Mouse (Mus musculus) forebrain, postnatal 0 days (tissue): Measurements from ENCODE around the gene Nedd4. TPM values are rescaled to one million over a fixed set of nuclear protein-coding genes. Genes with fewer than 3 reads are reported as not detected.

Experiments
- ATAC-seq: fragments of 200-750 bp; cut with Nextera tagmentation; 2 replicates; pipeline ENCODE4 v1.8.0; 2017; ENCODE audit warnings: mild to moderate bottlenecking, moderate library complexity
- DNase-seq: peaks from one replicate; pipeline ENCODE4 v3.0.0-alpha.2; 2015
- H3K27ac ChIP-seq: fragments of 300-500 bp; sonication (generic); 2 replicates; pipeline ENCODE4 v1.5.1; 2014; ENCODE audit warnings: low read depth, mild to moderate bottlenecking, antibody characterized with exemption, low read length, moderate library complexity, mixed read lengths
- H3K27me3 ChIP-seq: fragments of 300-500 bp; sonication (generic); 2 replicates; pipeline ENCODE4 v1.6.1; 2014; ENCODE audit warnings: mild to moderate bottlenecking, low read length, mixed read lengths; ENCODE audit not compliant: insufficient read depth
- H3K36me3 ChIP-seq: fragments of 300-500 bp; sonication (generic); 2 replicates; pipeline ENCODE4 v1.6.1; 2014; ENCODE audit warnings: mild to moderate bottlenecking, moderate library complexity; ENCODE audit not compliant: insufficient read depth
- H3K4me1 ChIP-seq: fragments of 300-500 bp; sonication (generic); 2 replicates; pipeline ENCODE4 v1.6.1; 2014; ENCODE audit warnings: antibody characterized with exemption; ENCODE audit not compliant: insufficient read depth
- H3K4me2 ChIP-seq: fragments of 300-500 bp; sonication (generic); 2 replicates; pipeline ENCODE4 v1.6.1; 2014; ENCODE audit warnings: low read depth, mild to moderate bottlenecking, moderate library complexity
- H3K4me3 ChIP-seq: fragments of 300-500 bp; sonication (generic); 2 replicates; pipeline ENCODE4 v1.5.1; 2014; ENCODE audit warnings: low read depth, low read length, mixed read lengths
- H3K9ac ChIP-seq: fragments of 300-500 bp; sonication (generic); 2 replicates; pipeline ENCODE4 v1.6.1; 2014; ENCODE audit warnings: mild to moderate bottlenecking
- H3K9me3 ChIP-seq: fragments of 300-500 bp; sonication (generic); 2 replicates; pipeline ENCODE4 v1.6.1; 2016; ENCODE audit warnings: low read length
- CTCF ChIP-seq: sonication (generic); IDR thresholded peaks from 2 replicates; pipeline ENCODE4 v1.5.1; 2016; ENCODE audit warnings: antibody characterized with exemption, control low read depth, low read depth
- WGBS: fragments of 180-500 bp; shearing (Covaris S2); extraction: QIAGEN DNeasy Blood & Tissue Kit; methylation state at CpG from one replicate; pipeline ENCODE4 v1.1.7; 2014; 5-methylcytosine and 5-hydroxymethylcytosine counted together
- polyA plus RNA-seq: library from polyadenylated mRNA; unstranded; fragments of >200 nt; fragmentation: Nextera tagmentation; extraction: Ambion mirVana; gene quantifications from 2 replicates; pipeline ENCODE4 v1.2.1, GENCODE M21; 2015
- total RNA-seq: library from RNA; depleted of rRNA; stranded (reverse); fragments of >200 nt; gene quantifications from 2 replicates; pipeline ENCODE4 v1.2.3, GENCODE M21; 2014

Nedd4 gene
- total and polyA plus RNA-seq, 2 experiments from 2014 or later = 278 to 472 TPM

DNA sequence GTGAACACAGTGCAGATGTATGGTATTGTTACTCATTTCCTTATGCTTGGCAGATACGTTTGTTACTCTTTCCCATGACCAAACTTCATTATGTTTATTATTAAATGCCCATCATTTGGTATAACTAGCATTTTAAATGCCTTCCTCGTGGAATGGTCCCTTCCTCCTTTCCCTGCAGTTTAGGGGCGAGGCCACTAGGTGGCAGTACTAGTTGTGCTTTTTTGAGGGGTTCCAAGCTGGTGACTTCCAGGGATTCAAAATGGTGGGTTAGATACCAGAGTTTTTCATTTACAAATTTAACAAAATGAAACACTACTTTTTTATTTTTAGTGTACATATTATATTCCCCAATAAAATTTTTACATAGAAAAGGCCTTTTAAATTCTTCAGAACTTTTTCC, 71.8 kb downstream of the Nedd4 start:
- Histone ChIP-seq H3K27ac (no peak overlapping the region), H3K4me2 (no peak overlapping the region), H3K9ac (no peak overlapping the region), H3K4me1 (no peaks in the 10 kb centered on the region), H3K4me3 (no peak overlapping the region), H3K36me3 (peaks cover 74% of the 10 kb centered on the region), H3K9me3 (no peaks in the 10 kb centered on the region), H3K27me3 (no peaks in the 10 kb centered on the region)
- ATAC-seq (0 out of 2 replicates have a peak, but pooled peaks have one; percentile 23), DNase-seq (peak; percentile 74)
- TF ChIP-seq CTCF = peak; percentile 77
- 34% methylated on average over 3 of the region's 3 CpGs for WGBS

DNA sequence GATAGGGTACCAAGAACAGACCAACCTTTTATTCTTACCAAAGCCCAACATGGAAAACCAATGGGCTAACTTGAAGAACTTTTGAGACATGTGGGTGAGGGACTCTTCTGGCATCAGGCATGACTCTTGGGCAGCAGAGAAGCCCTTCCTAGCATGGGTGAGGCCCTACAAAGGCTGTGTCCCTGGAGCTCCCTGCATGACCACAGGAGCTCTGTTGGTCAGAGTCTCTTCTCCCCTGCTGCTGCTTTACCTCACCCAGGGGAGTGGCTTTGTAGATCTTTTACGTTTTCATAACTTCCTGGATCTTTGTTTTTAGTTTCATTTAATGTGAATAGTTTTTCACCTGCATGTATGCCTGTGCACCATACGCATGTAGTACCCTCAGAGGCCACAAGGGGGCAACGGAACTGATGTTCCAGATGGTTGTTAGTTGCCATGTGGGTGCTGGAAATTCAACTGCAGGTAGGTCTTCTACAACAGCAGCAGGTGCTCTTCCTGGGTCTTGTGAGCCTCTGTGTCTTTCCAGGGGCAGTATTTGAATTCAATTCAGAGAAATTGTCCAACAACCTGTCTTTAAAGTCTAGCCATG, 73.8 kb downstream of the Nedd4 start:
- Histone ChIP-seq H3K9ac (no peak overlapping the region), H3K4me3 (no peak overlapping the region), H3K27ac (no peak overlapping the region), H3K36me3 (peaks cover 80% of the 10 kb centered on the region), H3K4me1 (no peaks in the 10 kb centered on the region), H3K9me3 (no peaks in the 10 kb centered on the region), H3K27me3 (no peaks in the 10 kb centered on the region), H3K4me2 (no peak overlapping the region)
- no peak for ATAC-seq
- TF ChIP-seq CTCF = peak; percentile 75
- peak; percentile 46 for DNase-seq
- WGBS = 77% methylated on average over 3 of the region's 3 CpGs

DNA sequence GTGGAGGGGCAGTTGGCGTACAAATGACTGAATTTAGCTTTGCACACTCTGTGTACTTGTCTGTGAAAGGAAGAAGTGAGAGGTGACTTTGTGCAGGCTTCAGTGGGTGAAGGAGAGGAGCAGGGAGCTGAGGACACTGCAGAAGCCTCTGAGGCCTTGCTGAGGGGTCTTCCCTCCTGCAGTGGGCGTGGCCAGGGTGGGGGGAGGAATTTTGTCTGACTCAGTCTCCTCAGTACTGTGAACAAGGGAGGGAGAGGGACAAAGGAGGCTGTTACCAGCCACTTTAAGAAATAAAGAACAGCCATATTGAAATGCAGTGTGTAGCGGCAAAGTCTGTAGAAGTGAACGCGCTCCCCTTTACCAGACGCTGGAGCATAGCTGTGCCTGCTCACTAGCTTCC, 79.1 kb downstream of the Nedd4 start:
- 89% methylated on average over 6 of the region's 6 CpGs for WGBS
- H3K27ac ChIP-seq = no peak overlapping the region
- DNase-seq (no peak), ATAC-seq (no peak; the same call in 1 of the 2 replicates)
- H3K9ac ChIP-seq = no peak overlapping the region
- H3K4me3 ChIP-seq = no peak overlapping the region
- H3K9me3 ChIP-seq = no peaks in the 10 kb centered on the region
- H3K4me1 ChIP-seq = no peaks in the 10 kb centered on the region
- H3K36me3 ChIP-seq = peaks cover 94% of the 10 kb centered on the region
- TF ChIP-seq CTCF = no peak
- H3K27me3 ChIP-seq = no peaks in the 10 kb centered on the region
- no peak overlapping the region for H3K4me2 ChIP-seq

DNA sequence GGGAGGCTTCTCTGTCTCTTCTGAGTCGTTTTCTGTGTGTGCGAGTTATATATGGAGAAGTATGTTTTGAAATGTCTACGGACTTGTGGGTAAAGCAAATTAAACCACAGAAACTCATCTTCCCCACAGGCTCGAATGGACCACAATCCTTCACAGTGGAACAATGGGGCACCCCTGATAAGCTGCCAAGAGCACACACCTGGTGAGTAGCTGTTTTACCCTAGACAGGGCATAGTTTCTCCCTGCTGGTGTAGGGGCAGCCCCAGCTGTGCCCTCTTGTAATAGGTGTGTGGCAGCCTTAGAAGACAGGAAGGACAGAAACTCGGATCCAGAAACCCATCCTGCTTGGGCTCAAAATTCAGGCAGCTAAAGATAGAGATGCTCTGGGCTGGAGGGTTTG, 84.1 kb downstream of the Nedd4 start:
- DNase-seq = no peak
- Histone ChIP-seq H3K27me3 (no peaks in the 10 kb centered on the region), H3K9me3 (no peaks in the 10 kb centered on the region), H3K9ac (no peak overlapping the region), H3K4me2 (no peak overlapping the region), H3K36me3 (peaks cover 77% of the 10 kb centered on the region), H3K4me3 (no peak overlapping the region), H3K27ac (no peak overlapping the region), H3K4me1 (no peaks in the 10 kb centered on the region)
- no peak for TF ChIP-seq CTCF
- WGBS = 81% methylated on average over 5 of the region's 5 CpGs
- ATAC-seq = no peak

DNA sequence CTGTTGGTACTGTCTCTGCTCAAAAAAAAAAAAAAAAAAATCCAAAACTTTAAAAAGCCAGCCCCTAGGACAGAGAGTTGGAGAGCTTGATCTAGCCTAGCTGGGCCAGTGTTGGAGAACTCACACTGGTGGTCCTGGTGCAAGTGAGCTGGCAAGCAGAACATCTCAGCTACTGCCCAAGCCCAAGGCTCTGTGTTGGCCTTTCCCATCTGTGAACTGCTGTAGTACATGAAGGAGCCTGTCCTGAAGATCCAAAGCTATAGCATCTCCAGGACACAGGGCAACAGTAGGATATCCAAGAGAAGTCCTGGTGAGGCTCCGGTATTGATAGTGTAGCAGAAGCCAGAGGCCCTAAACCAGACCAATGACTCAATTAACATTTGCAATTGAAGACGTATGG, 88.1 kb downstream of the Nedd4 start:
- no peak overlapping the region for H3K4me3 ChIP-seq
- DNase-seq = no peak
- no peak for TF ChIP-seq CTCF
- no peaks in the 10 kb centered on the region for H3K27me3 ChIP-seq
- H3K27ac ChIP-seq = no peak overlapping the region
- H3K9ac ChIP-seq = no peak overlapping the region
- no peaks in the 10 kb centered on the region for H3K9me3 ChIP-seq
- ATAC-seq = 0 out of 2 replicates have a peak, but pooled peaks have one; percentile 9
- H3K36me3 ChIP-seq = peaks cover 39% of the 10 kb centered on the region
- H3K4me2 ChIP-seq = no peak overlapping the region
- WGBS = 54% methylated on average over 2 of the region's 2 CpGs
- no peaks in the 10 kb centered on the region for H3K4me1 ChIP-seq

DNA sequence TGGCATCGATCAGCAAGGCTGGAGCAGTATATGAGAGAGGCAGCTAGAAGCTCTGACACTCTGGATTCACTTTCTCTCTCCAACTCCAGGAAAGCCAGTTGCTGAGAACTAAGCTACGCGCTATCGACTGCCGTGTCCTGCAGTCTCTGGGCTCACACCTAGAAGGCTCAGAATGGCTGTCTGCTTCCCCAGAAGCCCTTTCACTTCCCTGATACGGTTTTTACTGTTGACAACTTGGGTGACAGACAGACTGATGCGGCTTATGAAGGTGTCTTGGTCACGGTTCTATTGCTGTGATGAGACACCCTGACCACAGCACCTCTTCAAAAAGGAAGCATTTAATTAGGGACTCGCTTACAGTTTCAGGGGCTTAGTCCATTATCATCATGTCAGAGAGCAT, 90.5 kb downstream of the Nedd4 start:
- Histone ChIP-seq H3K36me3 (peaks cover 15% of the 10 kb centered on the region), H3K27ac (no peak overlapping the region), H3K4me1 (no peaks in the 10 kb centered on the region), H3K9me3 (no peaks in the 10 kb centered on the region), H3K4me2 (no peak overlapping the region), H3K4me3 (no peak overlapping the region), H3K9ac (no peak overlapping the region), H3K27me3 (no peaks in the 10 kb centered on the region)
- 65% methylated on average over 9 of the region's 9 CpGs for WGBS
- DNase-seq (no peak), ATAC-seq (no peak)
- TF ChIP-seq CTCF = no peak

DNA sequence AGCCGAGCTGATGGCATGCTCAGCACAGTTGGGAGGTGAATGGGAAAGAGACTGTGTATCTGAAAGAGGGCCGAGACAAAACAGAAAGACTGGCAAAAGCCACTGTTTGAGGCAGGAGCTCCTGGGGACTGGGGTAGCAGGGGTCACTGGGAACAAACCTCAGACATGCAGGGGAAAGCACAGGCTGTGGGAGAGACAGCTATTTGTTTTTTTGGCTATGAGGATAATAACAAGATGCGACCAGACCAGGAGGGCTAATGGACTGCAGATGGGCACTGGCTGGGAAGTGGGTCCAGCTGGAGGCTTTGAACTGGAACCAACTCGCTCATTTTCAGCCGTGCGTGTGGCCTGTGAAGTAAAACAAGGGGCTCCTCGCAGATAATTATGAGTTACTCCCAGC, 91.6 kb downstream of the Nedd4 start:
- Histone ChIP-seq H3K9me3 (no peaks in the 10 kb centered on the region), H3K9ac (no peak overlapping the region), H3K27me3 (no peaks in the 10 kb centered on the region), H3K27ac (no peak overlapping the region), H3K4me1 (0 out of 2 replicates have a peak, but pooled peaks cover 2% of the 10 kb centered on the region), H3K4me3 (no peak overlapping the region), H3K36me3 (peaks cover 6% of the 10 kb centered on the region), H3K4me2 (no peak overlapping the region)
- no peak for DNase-seq
- no peak for TF ChIP-seq CTCF
- ATAC-seq = peak; percentile 45
- 9% methylated on average over 7 of the region's 7 CpGs for WGBS
